Mouse (Mus musculus): ENCODE results near the gene CK137956.

The CK137956 gene

DNA sequence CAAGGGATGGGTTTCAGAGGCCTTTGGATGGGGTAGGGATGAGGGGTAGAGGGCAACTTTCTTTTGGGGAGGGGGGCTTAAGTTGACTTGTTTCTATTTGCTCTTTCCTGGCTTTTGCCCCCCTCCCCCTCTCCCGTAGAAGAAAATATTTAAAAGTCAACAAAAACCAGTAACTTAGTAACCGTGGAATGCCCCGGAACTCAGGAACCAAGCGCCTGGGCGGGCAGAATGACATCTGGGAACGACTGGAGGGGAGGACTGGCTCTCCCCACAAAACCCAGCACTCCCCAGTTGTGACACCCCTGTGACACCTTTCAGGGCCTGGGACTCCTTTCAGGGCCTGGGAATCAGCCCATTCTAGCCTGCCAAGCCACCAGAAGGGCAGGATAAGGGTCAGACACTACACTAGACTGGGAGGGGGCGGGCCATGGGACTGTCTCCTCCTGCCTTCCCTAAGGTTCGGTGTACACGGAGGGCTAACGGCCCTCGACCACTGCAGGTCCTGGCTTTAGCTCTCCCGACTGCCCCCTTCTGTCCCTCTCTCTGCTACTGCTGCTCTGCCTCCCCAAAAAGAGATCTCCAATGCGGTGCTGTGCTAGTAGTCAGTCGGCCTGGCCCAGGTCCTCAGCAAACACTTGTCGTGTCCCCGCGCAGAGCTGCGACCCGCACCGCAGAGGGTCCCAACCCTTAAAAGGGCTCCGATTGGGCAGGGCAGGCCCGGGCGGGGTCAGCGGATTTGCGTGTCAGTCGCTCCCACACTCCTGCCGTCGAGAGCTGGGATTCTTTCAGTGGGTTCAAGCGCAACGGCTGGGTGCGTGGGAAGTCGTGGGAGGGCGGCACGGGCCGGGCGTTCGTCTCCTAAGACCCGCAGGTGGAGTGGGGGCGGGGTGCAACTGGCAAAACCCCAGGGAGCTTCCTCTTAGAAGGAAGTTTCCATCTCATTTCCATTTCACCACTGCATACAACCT is at the start of gene CK137956:
CK137956 (minus strand) TSS at position 51 of the 968 bp plus-strand sequence.
- DNase-seq (ENCODE audit: low spot score in 2 of 2), result no peak

DNA sequence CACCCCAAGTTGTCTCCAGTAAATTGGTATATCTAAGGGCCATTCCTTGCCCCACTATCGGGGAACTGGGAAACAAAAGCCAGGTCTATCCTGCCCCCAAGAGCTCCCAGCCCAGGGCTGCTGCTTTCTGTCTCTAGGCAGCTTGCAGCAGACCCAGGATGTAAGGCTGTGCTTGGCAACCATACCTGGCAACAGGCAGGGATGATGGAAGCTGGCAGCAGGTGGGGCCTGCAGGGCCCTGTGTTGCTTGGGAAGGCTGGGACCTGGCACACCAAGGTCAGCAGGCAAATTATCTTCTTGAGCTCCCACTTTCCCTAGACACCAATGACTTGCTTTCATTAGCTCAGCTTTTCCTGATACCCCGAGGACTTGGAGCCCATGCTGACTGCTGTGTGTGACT is 48.7 kb upstream of the CK137956 start:
- no peak for DNase-seq (ENCODE audit: low spot score in 2 of 2)

DNA sequence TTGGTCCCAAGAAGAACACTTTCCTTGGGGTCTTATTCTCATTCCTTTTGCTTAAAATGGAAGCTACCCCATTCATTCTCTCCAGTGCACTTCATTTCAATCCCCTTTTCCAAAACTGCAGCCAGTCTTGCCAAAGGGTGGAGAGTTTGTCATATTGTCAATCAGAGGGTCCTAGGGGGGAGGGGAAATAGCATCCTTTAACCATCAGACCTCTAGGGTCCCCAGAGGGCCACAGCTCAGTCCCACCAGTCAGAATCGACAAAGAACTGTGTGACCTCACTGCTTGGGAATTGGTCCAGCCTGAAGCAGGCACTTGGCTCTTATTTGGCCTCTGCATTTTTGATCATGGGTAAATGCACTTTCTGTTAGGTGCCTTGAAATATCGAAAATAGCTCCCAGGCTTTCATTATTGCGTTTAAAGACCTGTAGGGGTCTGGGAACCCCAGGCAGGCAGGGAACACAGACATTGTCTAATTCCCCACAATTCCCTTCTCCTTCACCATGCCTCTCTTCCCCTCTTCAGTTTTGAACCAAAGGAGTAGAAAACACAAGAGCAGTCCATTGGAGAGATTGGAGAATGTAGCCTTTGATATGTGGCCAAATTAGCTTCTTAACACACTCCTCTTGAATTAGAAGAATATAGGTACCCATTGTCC is 34.2 kb upstream of the CK137956 start:
- no peak for DNase-seq (ENCODE audit: low spot score in 2 of 2)

DNA sequence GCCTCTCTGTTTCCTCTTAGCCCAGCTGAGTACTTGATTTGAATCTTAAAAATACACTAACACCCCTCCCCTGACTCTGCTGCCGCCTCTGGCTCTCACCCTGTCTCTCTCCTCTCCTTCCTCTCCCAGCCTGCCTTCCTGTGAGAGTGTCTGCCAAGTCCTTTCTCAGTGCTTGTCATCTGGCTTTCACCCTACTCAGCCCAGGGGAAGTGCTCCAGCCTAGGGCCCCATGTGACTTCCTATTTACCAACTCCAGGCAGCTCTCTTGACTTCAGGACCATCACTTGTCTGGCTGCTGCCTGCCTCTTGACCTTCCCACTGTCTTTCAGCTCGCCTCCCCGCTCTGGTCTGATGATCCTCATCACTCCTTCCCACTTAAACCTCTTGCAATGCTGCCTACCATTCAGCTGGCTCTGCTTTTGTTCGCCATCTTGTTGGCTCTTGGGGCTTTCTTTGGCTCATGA is 31.9 kb upstream of the CK137956 start:
- no peak for DNase-seq (ENCODE audit: low spot score in 2 of 2)

DNA sequence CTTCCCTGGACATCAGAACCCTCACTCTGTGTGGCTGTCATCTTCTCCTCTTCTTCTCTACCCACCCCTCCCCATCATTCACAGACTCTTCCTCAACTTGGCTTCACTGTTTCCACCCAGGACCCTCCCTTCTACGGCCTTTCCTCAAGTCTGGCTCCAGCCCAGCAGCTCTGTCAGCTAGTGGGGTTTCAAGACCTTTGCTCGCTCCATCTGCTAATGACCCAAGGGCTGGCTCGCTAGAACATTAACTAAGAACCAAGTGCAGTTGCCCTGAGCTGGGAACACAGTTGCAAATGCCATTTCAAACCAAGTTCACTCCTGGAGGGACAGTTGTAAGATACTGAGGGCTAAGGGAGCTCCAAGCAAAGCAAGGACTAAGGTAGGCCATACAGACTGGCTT is 28.5 kb upstream of the CK137956 start:
- no peak for DNase-seq (ENCODE audit: low spot score in 2 of 2)

DNA sequence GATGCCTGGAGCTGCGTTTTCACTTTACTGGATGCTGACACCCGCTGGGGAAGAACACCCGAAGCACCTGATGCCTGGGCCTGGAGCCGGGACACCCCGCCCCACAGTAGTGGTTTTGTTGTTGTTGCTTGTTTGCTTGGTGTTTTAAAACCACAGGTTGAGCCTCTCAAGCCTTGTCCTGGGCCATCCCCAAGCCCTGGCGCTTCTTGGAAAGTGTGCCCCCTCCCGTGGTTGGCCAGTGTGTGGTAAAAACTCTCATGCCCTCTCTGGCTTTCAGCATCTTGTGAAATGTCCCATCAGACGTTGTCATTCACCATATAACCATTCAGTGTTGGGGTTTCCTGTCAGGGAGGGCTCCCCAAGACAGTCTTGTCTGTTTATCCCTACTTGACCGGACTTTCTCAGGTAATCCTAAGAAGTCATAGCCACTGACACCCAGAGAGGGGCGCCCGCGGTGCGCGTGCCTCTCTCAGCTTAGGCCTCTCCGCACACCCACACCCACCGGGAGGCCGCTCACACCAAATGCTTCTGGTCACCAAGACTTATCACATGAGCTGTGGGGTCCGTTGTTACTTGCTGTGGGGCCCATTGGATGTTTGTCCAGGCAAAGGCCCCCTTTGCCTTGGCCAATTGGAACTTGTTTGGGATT is 18.7 kb upstream of the CK137956 start:
- no peak for DNase-seq (ENCODE audit: low spot score in 2 of 2)

DNA sequence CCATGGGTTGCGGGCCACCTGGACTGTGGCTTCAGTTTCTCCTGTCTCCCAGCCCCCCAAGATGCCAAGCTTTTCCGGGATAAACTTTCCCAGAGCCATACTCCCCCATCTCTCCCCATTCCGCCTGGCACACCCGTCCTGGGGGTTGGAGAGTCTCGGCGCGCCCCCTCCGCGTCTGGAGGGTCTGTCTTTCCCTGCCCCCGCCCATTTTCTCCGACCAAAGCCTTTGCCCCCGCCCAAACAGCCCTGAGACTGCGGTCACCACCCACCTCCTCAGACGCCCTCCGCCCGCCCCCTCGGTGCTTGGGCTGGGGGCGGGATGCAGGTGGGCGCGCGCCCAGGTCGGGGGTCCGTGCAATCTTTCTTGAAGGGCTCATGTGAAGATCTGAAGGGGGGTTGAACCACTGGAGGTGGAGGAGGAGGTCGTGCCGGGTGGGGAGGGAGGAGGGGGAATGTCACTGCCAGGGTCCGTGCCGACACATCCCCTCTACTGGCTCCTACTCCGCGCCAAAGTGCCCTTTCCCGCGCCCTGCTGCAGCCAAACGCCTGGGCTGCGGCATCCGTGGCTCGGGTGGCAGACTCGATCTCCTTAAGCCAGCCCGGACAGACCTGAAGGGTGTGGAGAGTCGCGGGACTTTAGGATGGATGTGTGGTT is 17.9 kb upstream of the CK137956 start:
- DNase-seq (ENCODE audit: low spot score in 2 of 2), result no peak

DNA sequence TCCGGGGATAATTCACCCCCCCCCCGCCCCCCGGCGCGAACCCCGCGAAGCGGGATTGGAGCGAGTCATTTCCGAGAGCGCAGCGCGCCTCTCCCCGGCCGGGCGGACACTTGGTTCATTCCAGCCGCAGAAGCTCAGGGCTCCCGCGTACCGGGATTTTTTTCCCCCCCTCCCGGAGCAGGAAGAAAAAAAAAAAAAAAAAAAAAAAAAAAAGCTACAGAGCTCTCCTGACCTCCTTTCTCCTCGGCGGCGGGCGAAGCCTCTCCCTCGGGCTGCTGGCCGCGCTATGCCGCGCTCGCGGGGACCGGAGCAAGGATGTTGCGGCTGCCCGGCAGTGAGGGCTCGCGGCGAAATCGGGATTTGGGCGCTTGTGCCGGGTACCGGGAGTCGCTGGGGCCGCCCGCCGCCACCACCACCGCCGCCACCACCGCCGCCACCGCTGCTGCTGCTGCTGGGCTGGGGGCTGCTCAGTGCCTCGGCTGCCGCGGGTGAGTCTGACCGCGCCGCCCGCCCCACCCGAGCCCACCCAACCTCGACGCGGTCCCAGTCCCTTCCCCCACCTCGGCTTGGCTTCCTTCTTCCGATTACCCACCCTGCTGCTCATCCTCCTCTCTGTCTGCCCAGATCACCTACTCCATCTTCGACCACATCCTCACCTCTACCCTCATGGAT is 17.2 kb upstream of the CK137956 start, which contains the start of gene Csmd2:
Csmd2 (plus strand) TSS at position 74 of the 672 bp plus-strand sequence.
- DNase-seq (ENCODE audit: low spot score in 2 of 2), result no peak

DNA sequence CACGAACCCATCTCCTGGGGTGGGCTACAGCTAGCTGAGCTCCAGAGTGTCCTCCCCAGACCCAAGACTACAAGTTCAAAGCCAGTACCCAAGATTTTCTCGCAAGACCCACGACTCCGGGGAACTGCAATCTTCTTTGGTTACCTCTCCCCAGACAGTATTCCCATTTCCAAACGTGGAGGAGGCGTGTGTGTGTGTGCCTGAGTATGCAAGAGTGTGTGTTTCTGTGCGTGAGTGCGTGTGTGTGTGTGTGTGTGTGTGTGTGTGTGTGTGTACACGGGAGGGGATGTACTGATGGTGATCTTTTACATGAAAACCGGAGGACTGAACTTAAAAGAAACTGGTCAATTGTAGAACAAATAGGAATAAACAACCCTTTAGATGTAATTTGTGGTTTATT is 16.5 kb upstream of the CK137956 start:
- DNase-seq (ENCODE audit: low spot score in 2 of 2), result no peak

DNA sequence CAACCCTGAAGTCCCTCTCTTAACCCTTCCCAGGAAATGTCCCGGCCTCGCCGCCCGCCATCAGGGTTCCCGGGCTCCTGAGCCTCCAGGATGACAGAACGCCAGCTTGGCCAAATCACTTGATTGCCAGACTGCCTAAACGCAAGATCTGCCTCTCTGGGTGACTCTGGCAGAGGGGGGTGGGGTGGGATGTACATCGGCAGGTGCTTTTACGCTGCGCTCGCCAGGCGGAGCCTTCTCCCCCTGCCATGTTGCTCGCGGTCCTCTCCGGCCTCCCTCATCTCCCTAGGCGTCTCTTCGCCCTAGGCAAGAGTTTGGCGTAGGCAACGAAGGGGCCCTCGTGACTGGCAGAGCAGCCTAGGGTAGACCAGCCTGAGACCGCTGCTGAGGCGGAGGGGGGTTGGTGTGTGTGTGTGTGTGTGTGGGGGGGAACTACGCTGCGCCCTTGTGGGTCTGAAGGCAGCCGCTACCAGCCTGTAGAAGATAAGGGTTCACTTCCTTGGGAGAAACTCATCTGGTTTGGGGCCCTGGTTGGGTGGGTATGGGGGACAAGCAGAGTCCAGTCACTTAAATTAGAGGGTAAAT is 15.8 kb upstream of the CK137956 start:
- DNase-seq (ENCODE audit: low spot score in 2 of 2), result no peak

DNA sequence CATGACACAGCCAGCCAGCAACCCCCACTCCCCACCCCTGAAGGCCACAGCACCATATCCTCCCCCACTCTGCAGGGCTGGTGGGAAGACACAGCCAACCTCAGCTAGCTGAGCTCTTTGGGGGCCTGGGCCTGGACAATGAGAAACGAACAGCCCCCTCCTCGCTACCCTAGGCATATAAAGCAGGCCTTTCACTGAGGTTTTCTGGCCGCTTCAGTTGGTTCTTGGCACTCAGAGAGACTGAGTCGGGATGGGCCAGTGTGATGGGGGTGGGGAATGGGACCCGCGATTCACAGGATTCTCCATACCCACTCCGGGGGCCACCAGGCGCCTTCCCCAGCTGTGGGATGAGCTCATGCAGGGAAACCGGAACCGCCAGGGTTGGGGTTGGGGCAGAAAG is 15.1 kb upstream of the CK137956 start:
- DNase-seq (ENCODE audit: low spot score in 2 of 2), result no peak

DNA sequence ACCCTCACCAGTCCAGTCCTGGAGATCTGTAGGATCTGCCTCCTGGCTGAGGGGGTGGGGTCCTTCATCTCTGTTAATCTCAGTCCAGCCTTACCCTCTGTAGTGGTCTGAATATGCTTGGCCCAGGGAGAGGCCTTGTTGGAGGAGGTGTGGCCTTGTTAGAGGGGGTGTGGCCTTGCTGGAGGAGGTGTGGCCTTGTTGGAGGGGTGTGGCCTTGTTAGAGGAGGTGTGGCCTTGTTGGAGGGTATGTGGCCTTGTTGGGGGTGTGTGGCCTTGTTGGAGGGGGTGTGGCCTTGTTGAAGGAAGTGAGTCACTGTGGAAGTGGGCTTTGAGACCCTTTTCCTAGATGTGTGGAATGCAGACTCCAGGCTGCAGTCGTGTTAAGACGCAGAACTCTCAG is 13.7 kb upstream of the CK137956 start:
- no peak for DNase-seq (ENCODE audit: low spot score in 2 of 2)

DNA sequence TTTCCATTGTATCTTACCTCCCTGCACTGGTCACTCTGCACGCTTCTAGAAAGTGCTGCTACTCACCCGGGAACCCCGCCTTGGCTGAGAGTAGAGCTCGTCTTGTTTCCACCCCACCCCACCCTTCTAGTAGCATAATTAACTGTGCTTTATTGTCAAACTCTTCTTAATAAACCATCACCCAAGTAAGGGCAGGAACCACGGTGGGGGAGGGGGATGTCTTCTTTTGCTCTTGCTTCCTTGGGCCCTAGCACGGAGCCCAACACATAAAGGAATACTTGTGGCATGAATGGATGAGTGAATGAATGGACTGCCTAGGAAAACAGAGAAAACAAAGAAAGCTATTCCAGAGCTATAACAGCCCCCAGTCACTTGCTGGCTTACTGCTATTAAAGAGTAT is 10.4 kb upstream of the CK137956 start:
- no peak for DNase-seq (ENCODE audit: low spot score in 2 of 2)

DNA sequence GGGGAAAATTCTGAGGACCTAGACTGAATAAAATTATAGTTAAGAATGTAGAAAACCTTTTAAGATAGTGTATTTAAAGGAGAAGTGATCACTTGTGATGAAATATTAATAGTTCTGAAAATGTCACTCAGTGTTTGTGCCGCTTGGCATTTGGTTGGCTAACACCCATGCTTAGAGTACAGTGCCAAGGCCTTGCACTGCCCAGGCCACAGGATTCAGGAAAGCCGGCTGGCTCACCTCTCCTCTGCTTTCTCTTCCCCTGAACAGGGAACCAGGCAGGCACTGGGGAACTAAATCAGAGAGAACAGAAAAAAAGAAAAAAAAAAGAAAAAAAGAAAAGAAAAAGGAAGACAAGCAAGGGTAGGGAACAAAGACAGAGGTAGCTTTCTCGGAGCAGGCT is 2.2 kb upstream of the CK137956 start:
- DNase-seq (ENCODE audit: low spot score in 2 of 2), result no peak

DNA sequence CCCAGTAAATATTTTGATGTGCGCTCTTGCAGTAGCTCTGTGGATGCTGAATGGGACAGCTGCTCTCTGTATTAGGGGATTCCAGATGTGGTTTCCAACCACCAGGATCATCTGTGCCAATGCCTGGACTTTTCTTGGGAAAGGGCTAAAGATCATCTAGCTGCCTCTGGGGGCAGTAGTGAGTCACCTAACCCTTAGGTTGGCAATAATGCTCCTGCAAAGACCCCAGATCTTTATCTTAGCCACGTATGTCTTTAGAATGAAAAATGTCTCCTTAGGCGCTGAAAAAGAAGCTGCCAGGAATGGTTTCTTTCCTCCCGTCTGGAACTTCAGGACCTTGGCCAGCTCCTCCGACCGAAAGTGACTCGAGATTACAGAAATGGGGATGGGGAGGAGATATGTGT is 731 bp downstream of the CK137956 start:
- DNase-seq (ENCODE audit: low spot score in 2 of 2), result no peak

DNA sequence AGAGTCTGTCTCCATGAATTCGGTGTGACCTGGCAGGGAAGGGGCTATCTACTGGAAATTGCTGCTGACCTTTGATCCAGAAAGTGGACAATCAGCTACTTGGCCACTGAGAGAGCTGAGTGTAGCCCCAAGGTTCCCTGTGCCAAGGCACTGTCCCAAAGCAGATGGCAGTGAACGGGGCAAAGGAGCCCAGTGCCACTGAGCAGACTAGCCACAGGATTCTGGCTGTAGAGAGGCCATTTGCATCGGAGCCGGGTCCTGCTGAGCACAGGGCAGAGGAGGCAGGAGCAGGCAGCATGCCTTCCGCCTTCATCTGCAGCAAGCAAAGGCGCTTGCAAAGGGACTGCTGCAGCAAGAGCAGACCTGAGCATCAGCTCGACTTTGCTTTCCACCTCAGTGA is 1.6 kb downstream of the CK137956 start:
- DNase-seq (ENCODE audit: low spot score in 2 of 2), result no peak

DNA sequence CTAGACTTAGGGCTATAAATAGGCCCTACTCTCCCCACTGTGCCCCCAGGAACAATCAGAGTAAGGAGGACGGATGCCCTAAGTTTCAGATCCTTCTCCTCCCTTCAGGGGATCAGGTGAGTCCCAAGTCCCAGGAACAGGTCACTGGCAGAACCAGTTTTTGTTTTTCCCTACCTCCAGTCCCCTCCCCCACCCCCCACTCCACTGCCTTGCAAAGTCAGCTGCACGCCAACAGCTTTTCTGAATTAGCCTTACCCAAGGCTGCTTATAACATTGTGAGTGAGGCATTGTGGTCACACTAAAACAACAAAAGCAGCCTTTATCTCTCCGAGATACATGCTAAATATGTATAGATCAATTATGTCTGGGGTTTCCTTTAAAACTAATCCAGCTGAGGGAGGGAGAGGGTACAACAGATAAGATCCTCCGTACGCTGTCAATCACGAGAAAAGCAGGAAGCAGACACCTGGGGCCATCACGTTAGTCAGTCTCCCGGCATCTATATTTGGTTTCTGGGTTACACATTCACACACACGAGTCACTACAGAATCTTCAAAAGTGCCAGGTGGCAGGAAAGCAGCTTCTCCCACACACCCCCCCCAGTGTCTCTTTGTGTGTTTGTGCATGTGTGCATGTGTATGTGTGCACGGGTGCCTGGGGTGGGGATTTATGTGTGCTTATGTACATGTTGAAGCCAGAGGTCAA is 17.6 kb downstream of the CK137956 start:
- DNase-seq (ENCODE audit: low spot score in 2 of 2), result no peak

DNA sequence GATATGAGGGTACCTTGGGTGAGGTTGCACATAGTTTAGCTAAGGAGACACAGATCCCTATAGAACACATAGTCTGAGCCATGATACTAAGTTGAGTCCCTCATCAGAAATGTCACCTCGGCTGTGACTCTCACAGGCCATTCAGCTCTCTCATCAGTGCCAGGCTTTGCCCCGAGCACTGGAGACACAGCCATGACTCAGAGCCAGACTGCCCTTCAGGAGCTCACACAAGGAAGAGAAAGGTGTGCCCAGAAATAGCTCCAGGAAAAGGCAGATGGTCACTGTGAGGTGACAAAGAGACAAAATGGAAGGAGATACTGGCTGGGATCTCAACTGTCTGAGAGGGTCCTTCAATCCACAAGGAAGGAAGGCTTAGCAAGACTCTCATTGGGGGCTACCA is 23.1 kb downstream of the CK137956 start:
- DNase-seq (ENCODE audit: low spot score in 2 of 2), result no peak

DNA sequence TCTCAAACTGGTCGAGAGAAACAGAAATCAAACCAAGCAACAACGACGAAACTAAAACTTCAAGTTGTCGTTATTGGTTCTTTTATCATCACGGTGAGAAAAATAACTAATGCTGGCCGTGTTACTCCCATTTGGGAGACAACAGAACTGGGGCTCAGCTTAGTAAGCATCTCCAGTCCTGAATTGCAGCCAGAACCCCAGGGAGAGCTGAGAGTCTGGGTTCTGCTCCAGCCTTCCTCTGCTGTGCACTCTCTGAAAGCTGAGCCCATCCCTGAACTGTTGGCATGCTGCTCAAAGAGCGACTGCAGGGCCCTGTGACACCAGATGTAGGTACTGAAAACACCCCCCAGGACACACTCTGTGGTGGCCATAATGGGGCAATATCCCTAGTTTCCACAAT is 33.3 kb downstream of the CK137956 start:
- DNase-seq (ENCODE audit: low spot score in 2 of 2), result no peak

DNA sequence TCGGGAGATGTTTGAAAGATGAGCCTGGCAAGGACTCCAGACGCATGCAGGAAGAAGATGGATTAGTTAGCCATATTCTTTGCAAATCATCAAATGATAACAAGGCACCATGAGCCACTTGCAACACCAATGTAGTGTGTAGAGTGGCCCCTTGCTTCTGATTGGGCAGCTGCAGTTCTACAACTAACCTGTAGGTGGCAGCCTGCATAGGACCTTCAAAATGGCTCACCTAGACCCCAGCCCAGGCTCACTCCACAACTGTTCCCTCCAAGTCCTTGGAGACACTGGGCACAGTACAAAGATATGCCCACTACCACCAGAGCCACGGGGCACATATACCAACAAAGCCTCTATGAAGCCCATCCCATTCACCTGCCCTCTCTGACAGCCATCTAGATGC is 35.4 kb downstream of the CK137956 start:
- no peak for DNase-seq (ENCODE audit: low spot score in 2 of 2)
